Mouse (Mus musculus): ENCODE results near the gene Fam207a.

DNA sequence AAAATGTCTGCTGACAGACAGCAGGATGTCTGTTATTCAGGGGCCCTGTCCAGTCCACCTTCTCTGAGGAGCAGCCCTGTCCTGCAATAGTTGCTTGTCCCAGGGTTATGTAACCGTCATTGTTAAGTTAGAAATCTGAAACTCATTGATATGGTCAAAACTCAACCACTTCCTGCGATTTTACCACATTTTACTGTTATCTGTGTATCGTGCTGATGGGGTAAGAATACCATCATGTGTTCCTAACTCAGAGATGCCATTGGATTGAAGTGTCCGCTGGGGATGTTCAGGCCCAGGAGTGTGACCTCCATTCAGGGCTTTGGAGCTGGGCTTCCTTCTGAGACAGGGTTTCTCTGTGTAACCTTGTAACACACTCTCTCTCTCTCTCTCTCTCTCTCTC lies 39.3 kb upstream of the Fam207a start:
- TF ChIP-seq GATA1 (IDR thresholded peaks at IDR 0.05; ENCODE audit: low read length) (no peak), TAL1 (IDR thresholded peaks at IDR 0.05; ENCODE audit: low read length) (no peak)
